Mouse (Mus musculus) stomach, postnatal 0 days (tissue): ENCODE measurements around the gene Pigs.

Source experiments
- CTCF ChIP-seq: IDR thresholded peaks from 2 replicates; pipeline ENCODE4 v1.5.1; 2016; ENCODE audit warnings: antibody characterized with exemption, low read depth, mild to moderate bottlenecking, moderate library complexity
- EP300 ChIP-seq: optimal IDR thresholded peaks from 2 replicates; pipeline ENCODE3; 2016; ENCODE audit warnings: antibody characterized with exemption

- no peak for TF ChIP-seq CTCF
- no peak for TF ChIP-seq EP300
Measured at GRCm38 (mm10) chr11:78313662-78314061, 14.6 kb upstream of the Pigs start.
